Mouse (Mus musculus) lung, adult 2 months (tissue): ENCODE measurements at regions not wholly inside any gene's neighbourhood (a gene's known extent, or its start where the extent isn't known, plus 50 kb on each side); places are given as distances from the start of the nearest gene placed in this dataset.

ENCODE experiments used
- CTCF ChIP-seq: fragments of 200-500 bp; IDR thresholded peaks from 2 replicates; pipeline ENCODE4 v1.5.1; 2011; ENCODE audit warnings: mild to moderate bottlenecking, low read length, control low read depth; ENCODE audit not compliant: insufficient read depth
- POLR2A ChIP-seq: fragments of 200-500 bp; IDR thresholded peaks from 2 replicates; pipeline ENCODE4 v1.6.1; 2011; ENCODE audit warnings: low read depth, mild to moderate bottlenecking, control low read depth, low read length, borderline replicate concordance; ENCODE audit errors: extremely low read depth

DNA sequence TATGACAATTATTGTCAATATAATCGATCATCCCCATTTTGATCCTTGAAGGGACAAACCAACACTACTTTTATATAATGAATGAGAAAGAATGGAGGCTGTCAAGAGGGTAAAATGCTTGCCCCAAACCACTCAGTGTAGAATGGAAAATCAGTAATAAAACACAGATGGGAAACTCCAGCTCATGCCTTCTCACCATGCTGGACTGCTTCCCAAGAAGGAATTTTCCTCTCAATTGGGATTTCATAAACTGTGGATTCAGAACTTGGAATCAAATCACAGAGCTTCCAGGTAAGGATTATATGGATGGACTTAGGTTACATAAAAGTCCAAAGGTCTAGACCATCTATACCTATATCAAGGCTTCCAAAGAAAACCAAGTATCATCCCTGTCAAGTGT lies 129.1 kb upstream of the Klf6 start:
- no peak for TF ChIP-seq POLR2A
- TF ChIP-seq CTCF: no peak
